ENCODE assay signal across 9 mouse cellular contexts in the genomic region with DNA sequence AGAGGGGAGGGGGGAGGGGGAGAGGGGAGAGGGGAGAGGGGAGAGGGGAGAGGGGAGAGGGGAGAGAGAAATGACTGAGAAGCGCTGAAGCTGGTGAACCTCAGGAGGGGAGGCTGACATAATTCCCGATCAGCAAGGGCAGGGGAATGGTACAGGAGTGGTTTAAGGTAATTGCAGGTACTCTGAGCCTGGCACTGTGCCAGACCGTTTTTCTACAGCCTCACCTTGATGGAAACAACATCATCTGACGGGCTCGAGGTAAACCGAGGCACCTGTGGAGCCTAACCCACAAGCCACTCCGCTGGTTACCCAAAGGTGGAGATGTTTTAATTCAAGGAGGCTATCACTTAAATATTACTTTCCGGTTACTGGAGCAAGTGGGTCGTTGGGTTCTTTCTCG. TPM values are rescaled to one million over a fixed set of nuclear protein-coding genes. Genes with fewer than 3 reads are reported as not detected.
DNase-seq lines count a peak whose midpoint lies in the region; ATAC-seq lines count a peak whose summit lies in the region.
"Had no signal": no experiment of that assay in that cellular context is flagged by ENCODE, and none has a peak within 500 bp of the region (broad histone marks: within the 10 kb centered on the region; RNA-seq: fewer than 3 reads in every experiment).

No protein-coding gene starts in this region.

- 13% methylated on average over 10 of the region's 10 CpGs for WGBS in embryonic facial prominence, embryonic 14.5 days
- 13% methylated on average over 10 of the region's 10 CpGs for WGBS in intestine, embryonic 15.5 days
- WGBS in midbrain, embryonic 14.5 days = 38% methylated on average over 10 of the region's 10 CpGs

- H3K4me3 ChIP-seq in embryonic facial prominence, embryonic 14.5 days (ENCODE audit: low read depth, low read length) = peak overlapping the region; percentile 75
- H3K4me3 ChIP-seq in intestine, embryonic 15.5 days (replicated peaks) = peak overlapping the region; percentile 77
- no peak overlapping the region; the same call in 1 of the 2 replicates for H3K4me3 ChIP-seq in midbrain, embryonic 14.5 days (replicated peaks; ENCODE audit: low read depth, low read length)

- no peaks in the 10 kb centered on the region for H3K9me3 ChIP-seq in embryonic facial prominence, embryonic 14.5 days (ENCODE audit: control insufficient read depth, low read length)
- no peaks in the 10 kb centered on the region for H3K9me3 ChIP-seq in intestine, embryonic 15.5 days
- no peaks in the 10 kb centered on the region for H3K9me3 ChIP-seq in midbrain, embryonic 14.5 days (ENCODE audit: control insufficient read depth, low read length)

- H3K4me2 ChIP-seq in embryonic facial prominence, embryonic 14.5 days (ENCODE audit: low read depth, low read length) = peak overlapping the region; percentile 69
- H3K4me2 ChIP-seq in intestine, embryonic 15.5 days (replicated peaks) = peak overlapping the region; percentile 92
- peak overlapping the region; percentile 99 for H3K4me2 ChIP-seq in midbrain, embryonic 14.5 days (ENCODE audit: low read length)

- H3K36me3 ChIP-seq in embryonic facial prominence, embryonic 14.5 days (ENCODE audit: control insufficient read depth, insufficient read depth, low read length) = peaks cover 7% of the 10 kb centered on the region; the same call in 1 of the 2 replicates
- H3K36me3 ChIP-seq in intestine, embryonic 15.5 days = no peaks in the 10 kb centered on the region
- no peaks in the 10 kb centered on the region for H3K36me3 ChIP-seq in midbrain, embryonic 14.5 days (ENCODE audit: control insufficient read depth, insufficient read depth, low read length)

- DNase-seq in kidney, adult 18-20 months = peak; percentile 13
- DNase-seq in kidney, postnatal 14 days = no peak
- no peak for DNase-seq in embryonic facial prominence, embryonic 14.5 days (ENCODE audit: low spot score)
- DNase-seq in midbrain, embryonic 14.5 days = no peak
- no peak for DNase-seq in yolk sac, embryonic 10.5 days (ENCODE audit: low spot score)

- no peak for ATAC-seq in embryonic facial prominence, embryonic 14.5 days (ENCODE audit: low read depth)
- no peak for ATAC-seq in intestine, embryonic 15.5 days
- ATAC-seq in midbrain, embryonic 14.5 days (ENCODE audit: low FRiP score, low TSS enrichment) = no peak
- no peak for ATAC-seq in frontal cortex, adult (ENCODE audit: low TSS enrichment)
- no peak for ATAC-seq in megakaryocyte, adult 5-6 weeks (ENCODE audit: poor library complexity, severe bottlenecking)

- no peaks in the 10 kb centered on the region for H3K27me3 ChIP-seq in embryonic facial prominence, embryonic 14.5 days (replicated peaks; ENCODE audit: control insufficient read depth, insufficient read depth, low read length)
- no peaks in the 10 kb centered on the region for H3K27me3 ChIP-seq in intestine, embryonic 15.5 days (replicated peaks)
- H3K27me3 ChIP-seq in midbrain, embryonic 14.5 days (ENCODE audit: control insufficient read depth, insufficient read depth, low read length) = peaks cover 22% of the 10 kb centered on the region

- H3K27ac ChIP-seq in embryonic facial prominence, embryonic 14.5 days (replicated peaks; ENCODE audit: low read depth, low read length) = peak overlapping the region; percentile 93
- H3K27ac ChIP-seq in intestine, embryonic 15.5 days = peak overlapping the region; percentile 95
- H3K27ac ChIP-seq in midbrain, embryonic 14.5 days (replicated peaks; ENCODE audit: low read depth, low read length) = no peak overlapping the region

- H3K4me1 ChIP-seq in embryonic facial prominence, embryonic 14.5 days (ENCODE audit: control insufficient read depth, insufficient read depth, low read length) = peaks cover 36% of the 10 kb centered on the region
- H3K4me1 ChIP-seq in intestine, embryonic 15.5 days (replicated peaks) = peaks cover 29% of the 10 kb centered on the region
- peaks cover 17% of the 10 kb centered on the region for H3K4me1 ChIP-seq in midbrain, embryonic 14.5 days (ENCODE audit: control insufficient read depth, insufficient read depth, low read length)

- peak overlapping the region; percentile 90 for H3K9ac ChIP-seq in embryonic facial prominence, embryonic 14.5 days (ENCODE audit: low read depth, low read length)
- H3K9ac ChIP-seq in intestine, embryonic 15.5 days = peak overlapping the region; percentile 68
- no peak overlapping the region for H3K9ac ChIP-seq in midbrain, embryonic 14.5 days (replicated peaks; ENCODE audit: low read length)

RNA-seq across cellular contexts. Expression of gene Pdzrn3, which starts 1.6 kb away (rescaled TPM):
- polyA plus RNA-seq in embryonic facial prominence, embryonic 14.5 days (2014; fragmentation: Nextera tagmentation; extraction: Ambion mirVana) = 15.1 and 16.6 TPM in 2 replicates
- 10.3 and 10.4 TPM in 2 replicates for polyA plus RNA-seq in intestine, embryonic 15.5 days (2015; fragmentation: Nextera tagmentation; extraction: Ambion mirVana)
- 14.5 and 20.6 TPM in 2 replicates for polyA plus RNA-seq in midbrain, embryonic 14.5 days (2014; fragmentation: Nextera tagmentation; extraction: Ambion mirVana)
- 0.07 TPM in 1 of 2 replicates, not detected in the other for total RNA-seq in megakaryocyte, adult 5-6 weeks (2015)
- total RNA-seq in megakaryocyte, adult 5-6 weeks (2017) = not detected in 2 replicates
- total RNA-seq: hematopoietic stem cell, adult 5-6 weeks had no signal
